Mouse (Mus musculus): ENCODE measurements around the gene Dnajb13. TPM values are rescaled to one million over a fixed set of nuclear protein-coding genes. Genes with fewer than 3 reads are reported as not detected.
A peak's percentile ranks its signal among the peaks of the same experiment; 100 is the strongest.
"Not testable (repeated sequence)": the region's sequence is repeated elsewhere in the genome, so short reads cannot be mapped to it uniquely, and the experiment has no call there.

Dnajb13 gene
- polyA plus RNA-seq, 1 experiment from 2014 or later = 0.18 TPM

DNA sequence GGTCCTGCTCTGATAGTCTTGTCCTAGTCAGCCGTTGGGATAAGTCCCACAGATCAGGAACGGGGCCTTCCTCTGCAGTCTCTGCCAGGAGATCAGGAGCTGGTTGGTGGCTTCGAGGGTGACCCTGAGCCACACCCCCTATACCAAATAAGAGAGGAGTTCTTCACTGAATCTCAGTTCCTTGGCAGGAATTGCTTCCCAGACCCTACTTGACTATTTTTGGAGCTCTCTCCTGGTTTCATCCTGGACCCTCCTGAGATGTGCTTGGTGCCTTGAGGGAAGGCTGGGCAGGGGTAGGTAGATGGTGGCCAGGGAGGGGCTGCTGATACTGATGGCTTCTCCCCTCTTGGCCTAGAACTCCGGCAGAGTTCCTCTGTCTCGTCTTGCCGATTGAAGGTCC is 18.4 kb downstream of the Dnajb13 start:
- peaks cover 36% of the 10 kb centered on the region for H3K36me3 ChIP-seq
- no peak for ATAC-seq (ENCODE audit: insufficient number of reproducible peaks, insufficient read depth, low FRiP score, low TSS enrichment, low read depth)
- peak overlapping the region; percentile 84; the same call in 1 of the 2 replicates for H3K27ac ChIP-seq
- no peaks in the 10 kb centered on the region for H3K27me3 ChIP-seq
- no peak overlapping the region for H3K4me3 ChIP-seq
- H3K9ac ChIP-seq = peak overlapping the region; percentile 55
- H3K4me1 ChIP-seq = peaks cover 45% of the 10 kb centered on the region
- no peaks in the 10 kb centered on the region for H3K9me3 ChIP-seq
- WGBS = 72% methylated on average over 6 of the region's 6 CpGs
- peak overlapping the region; percentile 94 for H3K4me2 ChIP-seq

DNA sequence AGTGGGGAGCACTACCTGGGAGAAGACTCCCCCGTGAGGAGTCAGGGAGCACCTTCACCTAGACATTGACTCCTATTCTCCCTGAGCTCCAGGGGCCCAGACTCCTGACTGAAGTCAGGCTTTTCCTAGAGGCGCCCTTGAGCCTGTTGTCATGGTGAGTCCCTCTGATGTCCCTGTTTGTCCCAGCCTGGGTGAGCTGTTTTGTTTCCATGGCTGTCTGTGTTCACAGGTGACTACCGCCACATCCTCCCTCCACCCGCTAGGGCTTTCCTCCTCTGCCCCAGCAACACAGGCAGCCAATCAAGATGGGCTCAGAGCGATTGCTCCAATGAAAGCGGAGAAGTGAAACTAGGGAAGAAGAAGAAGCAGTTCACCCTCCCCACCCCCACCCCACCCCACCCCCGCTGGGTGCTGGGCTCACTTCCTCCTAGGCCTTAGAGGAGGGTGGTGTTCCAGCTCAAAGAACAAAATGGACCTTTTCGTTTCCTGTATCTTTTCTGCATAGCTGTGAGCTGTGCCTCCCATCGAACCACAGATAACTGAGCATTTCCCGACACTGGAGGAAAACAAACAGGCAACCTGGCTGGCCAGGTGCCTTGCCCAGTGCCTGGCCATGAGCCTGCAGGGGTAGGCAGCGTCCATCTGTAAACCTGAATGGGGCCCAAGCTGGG is 19.0 kb downstream of the Dnajb13 start:
- Histone ChIP-seq H3K4me3 (peak overlapping the region; percentile 51), H3K9me3 (no peaks in the 10 kb centered on the region), H3K36me3 (peaks cover 36% of the 10 kb centered on the region), H3K4me1 (peaks cover 45% of the 10 kb centered on the region), H3K27me3 (no peaks in the 10 kb centered on the region), H3K4me2 (peak overlapping the region; percentile 94), H3K9ac (peak overlapping the region; percentile 55), H3K27ac (peak overlapping the region; percentile 84)
- 17% methylated on average over 11 of the region's 11 CpGs for WGBS
- peak; percentile 46; the same call in 1 of the 2 replicates for ATAC-seq (ENCODE audit: insufficient number of reproducible peaks, insufficient read depth, low FRiP score, low TSS enrichment, low read depth)

DNA sequence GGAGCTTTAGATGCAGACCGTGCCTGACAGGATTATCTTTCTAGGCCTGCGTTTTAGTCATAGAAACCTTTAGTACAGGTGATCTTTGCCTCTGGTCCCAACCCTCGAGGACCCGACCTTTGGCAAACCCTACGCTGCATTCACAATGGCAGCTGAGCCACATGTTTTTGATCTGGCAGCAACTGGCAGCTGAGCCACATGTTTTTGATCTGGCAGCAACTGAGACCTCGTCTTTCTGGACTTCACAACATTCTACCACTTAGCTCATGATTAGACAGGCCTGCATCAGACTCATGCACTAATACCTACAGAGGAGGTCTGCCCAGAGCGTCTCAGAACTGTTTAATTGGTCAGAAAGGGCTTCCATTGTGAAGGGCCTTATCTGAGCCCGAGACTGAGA is 19.7 kb downstream of the Dnajb13 start:
- no peaks in the 10 kb centered on the region for H3K27me3 ChIP-seq
- 8% methylated on average over 8 of the region's 8 CpGs for WGBS
- H3K27ac ChIP-seq = peak overlapping the region; percentile 84
- peak overlapping the region; percentile 55; the same call in 1 of the 2 replicates for H3K9ac ChIP-seq
- peak overlapping the region; percentile 94 for H3K4me2 ChIP-seq
- H3K4me3 ChIP-seq = peak overlapping the region; percentile 51
- peaks cover 45% of the 10 kb centered on the region for H3K4me1 ChIP-seq
- H3K36me3 ChIP-seq = peaks cover 36% of the 10 kb centered on the region
- H3K9me3 ChIP-seq = no peaks in the 10 kb centered on the region
- no peak for ATAC-seq (ENCODE audit: insufficient number of reproducible peaks, insufficient read depth, low FRiP score, low TSS enrichment, low read depth)

DNA sequence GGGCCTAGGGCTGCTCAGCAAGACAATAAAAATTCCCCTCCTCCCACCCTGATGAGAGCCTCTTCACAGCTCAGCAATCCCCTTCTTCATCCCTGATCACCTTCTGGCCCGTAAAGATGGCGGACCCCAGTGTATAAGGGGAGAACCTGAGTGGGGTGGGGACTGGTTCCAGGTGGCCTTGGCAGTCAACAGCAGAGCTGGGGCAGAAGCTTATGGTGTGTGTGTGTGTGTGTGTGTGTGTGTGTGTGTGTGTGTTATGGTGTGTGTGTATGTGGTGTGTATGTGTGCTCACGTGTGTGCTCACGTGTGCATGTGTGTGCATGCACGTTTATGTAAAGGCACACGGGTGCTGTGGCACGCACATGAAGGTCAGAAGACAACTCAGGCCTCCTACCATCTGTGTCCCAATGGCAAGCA is 20.3 kb downstream of the Dnajb13 start:
- no peak for ATAC-seq (ENCODE audit: insufficient number of reproducible peaks, insufficient read depth, low FRiP score, low TSS enrichment, low read depth)
- H3K27me3 ChIP-seq = no peaks in the 10 kb centered on the region
- WGBS = 83% methylated on average over 7 of the region's 7 CpGs
- H3K9me3 ChIP-seq = no peaks in the 10 kb centered on the region
- peak overlapping the region; percentile 67 for H3K27ac ChIP-seq
- peak overlapping the region; percentile 67 for H3K9ac ChIP-seq
- H3K4me2 ChIP-seq = peak overlapping the region; percentile 94
- H3K4me3 ChIP-seq = peak overlapping the region; percentile 51
- H3K36me3 ChIP-seq = peaks cover 30% of the 10 kb centered on the region
- peaks cover 45% of the 10 kb centered on the region for H3K4me1 ChIP-seq

DNA sequence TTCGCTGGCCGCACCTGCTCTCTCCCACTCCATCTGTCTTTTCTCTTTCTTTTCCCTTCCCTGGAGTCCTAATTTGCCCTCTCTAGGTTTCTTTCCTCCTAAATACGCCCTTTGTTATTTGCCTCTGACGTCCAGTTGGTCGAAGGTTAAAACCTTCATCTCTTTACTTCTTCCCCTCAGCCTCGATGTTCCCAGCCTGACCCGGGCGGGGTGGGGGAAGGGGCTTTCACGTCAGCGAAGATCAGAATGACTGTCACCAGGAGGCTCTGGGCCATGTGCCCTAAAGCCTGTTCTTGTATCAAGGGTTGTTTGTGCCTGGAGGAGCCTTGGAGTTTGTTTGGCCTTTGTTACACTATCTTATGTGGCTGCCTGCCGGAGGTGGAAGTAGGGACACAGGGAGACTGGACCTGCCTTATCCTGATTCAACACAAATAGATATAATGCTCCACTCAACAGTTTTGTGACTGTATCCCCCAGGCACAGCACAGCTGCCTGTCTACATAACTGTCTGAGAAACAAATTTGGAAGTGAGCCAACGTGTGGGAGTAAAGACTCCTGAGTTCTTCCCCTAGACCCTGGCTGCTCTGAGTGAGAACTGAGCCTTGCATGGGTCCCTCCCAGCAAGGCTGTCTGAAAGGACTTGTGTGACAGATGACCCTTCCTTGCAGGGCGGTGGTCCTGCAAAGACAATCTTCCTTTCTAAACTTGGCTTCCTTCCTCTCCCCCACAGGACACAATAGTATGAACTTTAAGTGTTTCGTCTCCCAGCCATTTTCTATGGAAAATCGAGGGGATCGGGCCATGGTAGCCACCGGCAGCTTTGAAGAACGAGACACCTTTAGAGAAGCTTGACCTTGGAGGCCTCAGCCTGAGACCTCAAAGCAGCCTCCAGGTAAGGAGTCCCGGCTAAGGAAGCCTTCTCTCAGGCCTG is 21.0 kb downstream of the Dnajb13 start:
- Histone ChIP-seq H3K27me3 (no peaks in the 10 kb centered on the region), H3K27ac (peak overlapping the region; percentile 67), H3K4me2 (peak overlapping the region; percentile 94), H3K9me3 (no peaks in the 10 kb centered on the region), H3K9ac (peak overlapping the region; percentile 67), H3K4me1 (peaks cover 46% of the 10 kb centered on the region), H3K36me3 (peaks cover 24% of the 10 kb centered on the region), H3K4me3 (peak overlapping the region; percentile 51)
- WGBS = 35% methylated on average over 19 of the region's 19 CpGs
- ATAC-seq (ENCODE audit: insufficient number of reproducible peaks, insufficient read depth, low FRiP score, low TSS enrichment, low read depth) = peak; percentile 8; the same call in 1 of the 2 replicates

DNA sequence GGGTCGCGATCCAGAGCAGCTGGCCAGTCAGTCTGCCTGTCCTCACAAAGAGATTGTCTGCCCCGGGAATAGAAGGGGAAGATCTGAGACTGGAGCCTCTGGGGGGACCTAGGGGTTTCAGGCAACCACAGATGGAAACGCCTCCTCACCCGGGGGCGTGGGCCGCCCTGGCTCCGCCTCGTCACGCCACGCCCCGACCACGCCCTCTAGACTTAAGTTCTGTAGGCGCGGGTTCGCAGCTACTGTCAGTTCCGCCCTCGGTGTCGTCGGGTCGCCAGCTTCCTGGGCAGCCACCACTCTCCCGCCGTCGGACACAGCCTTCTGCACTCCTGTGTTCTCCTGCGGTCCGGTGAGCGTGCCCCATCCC is 21.7 kb downstream of the Dnajb13 start, which contains the start of gene Ucp2:
Gene Ucp2, plus strand, starts transcription at position 221 of the 367 bp plus-strand sequence.
- ATAC-seq (ENCODE audit: insufficient number of reproducible peaks, insufficient read depth, low FRiP score, low TSS enrichment, low read depth) = peak; percentile 32; the same call in 1 of the 2 replicates

DNA sequence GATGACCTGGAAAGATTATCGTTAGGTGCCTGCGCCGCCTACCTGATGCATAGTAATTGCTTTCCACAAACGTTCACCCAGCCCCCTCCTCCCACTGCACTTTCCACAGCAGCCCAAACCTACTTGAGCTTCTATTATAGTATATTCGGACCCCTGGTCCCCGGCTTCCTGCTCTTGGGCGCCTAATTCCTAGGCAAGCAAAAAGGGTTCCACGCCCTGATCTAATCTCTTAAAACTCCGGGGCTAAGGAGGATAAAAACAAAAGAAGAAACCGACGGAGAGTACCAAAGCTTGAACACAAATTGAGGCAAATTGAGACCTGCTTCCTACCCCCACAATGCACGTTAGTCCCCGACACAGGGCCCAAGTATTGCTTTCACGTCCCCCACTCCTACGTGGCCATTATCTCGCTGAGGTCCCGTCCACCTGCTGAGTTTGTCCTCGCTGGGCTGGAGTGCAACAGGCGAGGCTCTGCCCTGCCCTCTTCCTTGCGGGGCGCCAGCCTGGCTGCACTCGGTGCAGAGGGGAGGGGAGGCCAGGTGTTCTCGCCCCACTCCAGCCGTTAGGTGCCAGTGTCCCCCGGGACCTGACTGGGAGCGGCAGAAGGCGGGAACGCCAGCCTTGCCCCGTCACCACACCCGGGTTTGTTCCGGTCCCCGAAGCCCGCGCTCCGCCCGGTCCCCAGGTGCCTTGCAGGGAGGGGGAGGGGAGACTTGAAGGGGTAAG is 22.2 kb downstream of the Dnajb13 start:
- H3K27ac ChIP-seq = peak overlapping the region; percentile 67; the same call in 1 of the 2 replicates
- WGBS = 2% methylated on average over 35 of the region's 36 CpGs

More for the DNA sequence above, 21.7 kb downstream of the Dnajb13 start, which contains the start of gene Ucp2:
- no peaks in the 10 kb centered on the region for H3K27me3 ChIP-seq
- peak within 1 kb of the TSS; percentile 67 for H3K27ac ChIP-seq
- peak within 1 kb of the TSS; percentile 51 for H3K4me3 ChIP-seq
- 1% methylated on average over 27 of the region's 27 CpGs for WGBS
- H3K9ac ChIP-seq = peak within 1 kb of the TSS; percentile 67
- H3K9me3 ChIP-seq = no peaks in the 10 kb centered on the region
- peaks cover 17% of the 10 kb centered on the region for H3K36me3 ChIP-seq
- H3K4me1 ChIP-seq = peaks cover 50% of the 10 kb centered on the region
- peak within 1 kb of the TSS; percentile 94 for H3K4me2 ChIP-seq

DNA sequence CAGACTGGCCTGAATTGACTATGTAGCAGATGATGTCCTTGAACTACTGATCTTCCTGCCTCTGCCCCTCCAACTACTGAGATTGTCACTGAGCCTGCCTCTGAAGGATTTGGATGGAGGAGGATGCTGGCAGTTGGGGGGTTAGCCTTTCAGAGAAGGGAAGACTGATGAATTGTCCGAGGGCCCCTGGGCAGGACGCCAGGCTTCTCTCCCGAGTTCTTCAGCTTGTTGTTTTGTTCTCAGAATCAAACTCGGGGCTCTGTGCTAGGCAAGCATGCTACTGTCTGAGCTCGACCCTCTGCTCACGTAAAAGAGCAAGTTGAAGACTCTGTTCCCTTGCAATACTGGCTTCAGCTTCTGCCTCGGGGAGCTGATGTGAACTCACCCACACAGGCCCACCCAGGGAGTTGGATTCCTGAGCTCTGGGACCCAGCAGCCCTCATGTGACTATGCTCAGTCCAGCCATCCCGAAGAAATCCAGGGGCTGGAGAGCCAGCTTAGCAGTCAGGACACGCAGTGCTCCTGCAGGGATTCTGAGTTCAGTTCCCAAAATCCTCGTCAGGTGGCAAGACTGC is 26.2 kb downstream of the Dnajb13 start:
- H3K4me1 ChIP-seq = peaks cover 14% of the 10 kb centered on the region
- no peak overlapping the region for H3K9ac ChIP-seq
- no peak overlapping the region for H3K4me2 ChIP-seq
- no peaks in the 10 kb centered on the region for H3K36me3 ChIP-seq
- ATAC-seq (ENCODE audit: insufficient number of reproducible peaks, insufficient read depth, low FRiP score, low TSS enrichment, low read depth) = no peak
- no peak overlapping the region for H3K4me3 ChIP-seq
- WGBS = 28% methylated on average over 10 of the region's 10 CpGs
- no peak overlapping the region for H3K27ac ChIP-seq
- H3K27me3 ChIP-seq = no peaks in the 10 kb centered on the region
- no peaks in the 10 kb centered on the region for H3K9me3 ChIP-seq

More for the DNA sequence above, 22.2 kb downstream of the Dnajb13 start:
- no peaks in the 10 kb centered on the region for H3K27me3 ChIP-seq
- H3K36me3 ChIP-seq = peaks cover 12% of the 10 kb centered on the region
- peak overlapping the region; percentile 94 for H3K4me2 ChIP-seq
- H3K4me1 ChIP-seq = peaks cover 50% of the 10 kb centered on the region
- H3K9me3 ChIP-seq = no peaks in the 10 kb centered on the region
- ATAC-seq (ENCODE audit: insufficient number of reproducible peaks, insufficient read depth, low FRiP score, low TSS enrichment, low read depth) = peak; percentile 8; the same call in 1 of the 2 replicates
- H3K4me3 ChIP-seq = peak overlapping the region; percentile 51
- peak overlapping the region; percentile 67 for H3K9ac ChIP-seq

DNA sequence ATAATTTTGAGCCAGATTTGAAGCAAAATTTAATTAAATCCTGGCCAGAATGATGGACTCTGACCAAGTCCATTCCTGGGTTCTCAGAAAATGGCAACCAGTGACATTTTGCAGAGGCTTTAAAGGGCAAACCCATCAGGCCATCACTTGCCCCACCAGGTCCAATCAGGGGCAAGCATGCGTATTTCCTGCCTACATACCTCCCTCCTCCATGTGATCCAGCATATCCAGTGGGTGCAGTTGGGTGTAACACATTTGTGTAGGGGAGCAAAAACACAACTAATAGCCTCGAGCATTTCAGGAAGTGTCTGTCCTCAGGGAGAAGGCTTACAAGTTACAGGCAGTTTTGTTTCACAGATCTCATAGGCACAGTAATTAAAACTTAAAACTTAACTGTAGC is 27.5 kb downstream of the Dnajb13 start:
- no peak overlapping the region for H3K27ac ChIP-seq
- no peaks in the 10 kb centered on the region for H3K27me3 ChIP-seq
- H3K4me2 ChIP-seq = no peak overlapping the region
- H3K36me3 ChIP-seq = no peaks in the 10 kb centered on the region
- peaks cover 6% of the 10 kb centered on the region for H3K4me1 ChIP-seq
- no peak overlapping the region for H3K9ac ChIP-seq
- no peaks in the 10 kb centered on the region for H3K9me3 ChIP-seq
- no peak overlapping the region for H3K4me3 ChIP-seq
- WGBS = 65% methylated on average over 2 of the region's 2 CpGs
- ATAC-seq (ENCODE audit: insufficient number of reproducible peaks, insufficient read depth, low FRiP score, low TSS enrichment, low read depth) = no peak

DNA sequence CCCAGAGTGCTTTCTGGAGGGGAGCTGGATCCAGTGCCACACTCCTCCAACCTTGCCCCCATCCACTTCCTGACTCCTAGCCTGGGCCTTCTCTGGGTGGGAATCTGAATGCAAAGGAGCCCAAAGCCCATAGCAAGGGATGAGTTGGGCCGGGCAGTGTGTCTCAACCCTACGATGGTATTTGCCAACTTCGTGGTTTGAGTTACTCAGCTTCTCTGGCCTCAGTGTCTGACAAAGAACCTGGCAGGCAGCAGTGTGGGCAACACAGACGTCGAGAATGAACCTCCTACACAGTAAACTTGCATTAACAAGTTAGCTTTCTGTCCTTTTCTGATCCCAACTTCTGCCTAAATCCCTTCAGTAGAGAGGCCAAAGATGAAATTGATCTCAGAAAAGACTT is 30.3 kb downstream of the Dnajb13 start:
- Histone ChIP-seq H3K36me3 (no peaks in the 10 kb centered on the region), H3K4me3 (no peak overlapping the region), H3K4me2 (no peak overlapping the region), H3K27me3 (no peaks in the 10 kb centered on the region), H3K27ac (no peak overlapping the region), H3K9me3 (no peaks in the 10 kb centered on the region), H3K9ac (no peak overlapping the region), H3K4me1 (peaks cover 11% of the 10 kb centered on the region)
- 86% methylated on average over 5 of the region's 5 CpGs for WGBS
- ATAC-seq (ENCODE audit: insufficient number of reproducible peaks, insufficient read depth, low FRiP score, low TSS enrichment, low read depth) = no peak

DNA sequence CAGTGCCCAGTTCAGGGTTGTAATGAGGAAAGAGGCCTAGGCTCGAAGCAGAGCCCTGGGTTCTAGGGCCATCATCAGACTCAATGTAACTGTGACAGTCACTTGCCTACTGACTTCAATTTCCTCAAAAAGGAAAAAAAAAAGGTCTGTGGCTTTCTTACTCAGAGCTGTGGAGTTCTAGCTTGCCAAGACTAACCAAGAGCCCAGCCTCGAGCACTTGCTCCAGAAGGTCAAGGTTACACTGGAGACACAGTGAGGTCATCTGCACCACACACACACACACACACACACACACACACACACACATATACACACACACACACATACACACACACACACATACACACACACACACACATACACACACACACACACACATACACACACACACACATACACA is 32.7 kb downstream of the Dnajb13 start:
- H3K36me3 ChIP-seq; ATAC-seq (ENCODE audit: insufficient number of reproducible peaks, insufficient read depth, low FRiP score, low TSS enrichment, low read depth); H3K4me1 ChIP-seq; H3K27me3 ChIP-seq; H3K4me3 ChIP-seq; H3K27ac ChIP-seq; H3K4me2 ChIP-seq; H3K9me3 ChIP-seq; H3K9ac ChIP-seq: not testable (repeated sequence)
- 69% methylated on average over 2 of the region's 2 CpGs for WGBS
